Mouse (Mus musculus) forebrain, embryonic 10.5 days (tissue): ENCODE measurements at regions not wholly inside any gene's neighbourhood (a gene's known extent, or its start where the extent isn't known, plus 50 kb on each side); places are given as distances from the start of the nearest gene placed in this dataset.
A peak's percentile ranks its signal among the peaks of the same experiment; 100 is the strongest.

ENCODE experiments used
- DNase-seq: peaks from one replicate; pipeline ENCODE4 v3.0.0-alpha.2; 2017; ENCODE audit warnings: low spot score; ENCODE audit errors: extremely low spot score
- H3K27ac ChIP-seq: fragments of 300-500 bp; sonication (generic); 2 replicates; pipeline ENCODE4 v1.5.1; 2016; ENCODE audit warnings: mild to moderate bottlenecking
- H3K27me3 ChIP-seq: fragments of 300-500 bp; sonication (generic); 2 replicates; pipeline ENCODE4 v1.6.1; 2016; ENCODE audit warnings: mild to moderate bottlenecking; ENCODE audit not compliant: poor library complexity, severe bottlenecking
- H3K36me3 ChIP-seq: fragments of 300-500 bp; sonication (generic); replicated peaks from 2 replicates; pipeline ENCODE4 v1.6.1; 2016; ENCODE audit warnings: mild to moderate bottlenecking, moderate library complexity
- H3K4me1 ChIP-seq: fragments of 300-500 bp; sonication (generic); 2 replicates; pipeline ENCODE4 v1.6.1; 2016
- H3K4me3 ChIP-seq: fragments of 300-500 bp; sonication (generic); 2 replicates; pipeline ENCODE4 v1.5.1; 2016; ENCODE audit warnings: mild to moderate bottlenecking, moderate library complexity
- H3K9me3 ChIP-seq: fragments of 300-500 bp; sonication (generic); 2 replicates; pipeline ENCODE4 v1.6.1; 2016; ENCODE audit warnings: mild to moderate bottlenecking, moderate library complexity
- WGBS: fragments of 180-500 bp; shearing (Covaris S2); methylation state at CpG from one replicate; pipeline ENCODE4 v1.1.7; 2016; 5-methylcytosine and 5-hydroxymethylcytosine counted together

DNA sequence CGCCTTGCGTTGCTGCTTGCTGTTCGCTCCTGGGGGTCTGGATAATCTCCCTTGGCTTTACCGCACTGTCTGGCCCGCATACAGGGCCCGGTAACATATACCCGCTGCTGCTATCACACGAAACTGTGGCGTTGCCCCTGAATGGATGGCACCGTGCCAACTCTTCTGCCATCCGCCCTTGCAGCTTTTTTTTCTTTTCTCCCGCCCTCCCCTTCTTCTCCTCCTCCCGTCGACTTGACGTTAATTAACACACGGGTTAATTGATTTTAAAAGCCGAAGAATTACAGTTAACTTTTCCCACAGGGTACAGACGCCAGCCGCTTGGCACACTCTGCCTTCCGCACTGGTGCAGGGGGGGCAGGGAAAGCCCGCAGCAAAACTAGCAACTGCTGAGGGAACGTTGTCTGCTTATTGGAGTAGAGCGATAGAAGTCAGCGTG, 242.4 kb upstream of the Pmfbp1 start:
- peaks cover 52% of the 10 kb centered on the region for H3K4me1 ChIP-seq
- H3K27ac ChIP-seq: no peak overlapping the region
- no peak for DNase-seq
- no peaks in the 10 kb centered on the region for H3K36me3 ChIP-seq
- no peaks in the 10 kb centered on the region; the same call in 1 of the 2 replicates for H3K27me3 ChIP-seq
- no peak overlapping the region for H3K4me3 ChIP-seq
- 91% methylated on average over 24 of the region's 24 CpGs for WGBS
- H3K9me3 ChIP-seq: peaks cover 4% of the 10 kb centered on the region; the same call in 1 of the 2 replicates

- H3K9me3 ChIP-seq: peaks cover 4% of the 10 kb centered on the region; the same call in 1 of the 2 replicates
- 84% methylated on average over 4 of the region's 4 CpGs for WGBS
- no peak overlapping the region for H3K4me3 ChIP-seq
- no peaks in the 10 kb centered on the region for H3K27me3 ChIP-seq
- no peak for DNase-seq
- H3K4me1 ChIP-seq: peaks cover 46% of the 10 kb centered on the region
- no peaks in the 10 kb centered on the region for H3K36me3 ChIP-seq
- H3K27ac ChIP-seq: no peak overlapping the region
Observed at GRCm38 (mm10) chr8:109252404-109252803, 241.4 kb upstream of the Pmfbp1 start.

DNA sequence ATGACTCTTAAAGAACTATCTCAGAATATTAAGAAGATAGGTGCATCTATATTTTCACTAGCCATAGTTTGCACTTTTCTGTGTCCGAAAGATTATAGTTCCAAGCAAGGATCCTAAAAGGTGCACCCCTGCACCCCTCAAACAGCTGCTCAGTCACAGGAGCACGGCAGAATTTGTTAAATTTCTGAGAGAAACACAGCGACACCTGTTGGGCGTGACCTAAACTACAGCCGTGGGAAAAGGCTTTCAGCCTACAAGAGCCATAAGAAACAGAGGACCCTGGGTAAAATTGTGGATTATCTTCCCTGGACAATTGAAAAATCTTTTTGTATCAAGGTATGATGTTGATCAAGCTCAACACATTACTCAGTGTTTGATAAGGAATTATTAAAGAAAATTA, 214.7 kb upstream of the Pmfbp1 start:
- Histone ChIP-seq H3K9me3 (no peaks in the 10 kb centered on the region), H3K27me3 (no peaks in the 10 kb centered on the region), H3K4me1 (no peaks in the 10 kb centered on the region), H3K27ac (no peak overlapping the region), H3K36me3 (no peaks in the 10 kb centered on the region), H3K4me3 (no peak overlapping the region)
- DNase-seq: peak; percentile 46
- WGBS: 14% methylated on average over 5 of the region's 5 CpGs

- DNase-seq: no peak
- WGBS: 90% methylated on average over 2 of the region's 2 CpGs
- H3K27me3 ChIP-seq: no peaks in the 10 kb centered on the region
Observed at GRCm38 (mm10) chr8:109280540-109280939, 213.3 kb upstream of the Pmfbp1 start.

GRCm38 (mm10) chr8:109281598-109281997, 212.2 kb upstream of the Pmfbp1 start:
- H3K27me3 ChIP-seq: no peaks in the 10 kb centered on the region
- H3K9me3 ChIP-seq: no peaks in the 10 kb centered on the region
- H3K27ac ChIP-seq: no peak overlapping the region
- H3K4me3 ChIP-seq: no peak overlapping the region
- no peaks in the 10 kb centered on the region for H3K36me3 ChIP-seq
- 82% methylated on average over 10 of the region's 10 CpGs for WGBS
- DNase-seq: no peak
- H3K4me1 ChIP-seq: no peaks in the 10 kb centered on the region

More at GRCm38 (mm10) chr8:109280540-109280939, 213.3 kb upstream of the Pmfbp1 start:
- Histone ChIP-seq H3K36me3 (no peaks in the 10 kb centered on the region), H3K4me1 (no peaks in the 10 kb centered on the region), H3K27ac (no peak overlapping the region), H3K9me3 (no peaks in the 10 kb centered on the region), H3K4me3 (no peak overlapping the region)

- peaks cover 18% of the 10 kb centered on the region; the same call in 1 of the 2 replicates for H3K27me3 ChIP-seq
- no peak for DNase-seq
Observed at GRCm38 (mm10) chr8:109310670-109311386, 183.0 kb upstream of the Pmfbp1 start.

DNA sequence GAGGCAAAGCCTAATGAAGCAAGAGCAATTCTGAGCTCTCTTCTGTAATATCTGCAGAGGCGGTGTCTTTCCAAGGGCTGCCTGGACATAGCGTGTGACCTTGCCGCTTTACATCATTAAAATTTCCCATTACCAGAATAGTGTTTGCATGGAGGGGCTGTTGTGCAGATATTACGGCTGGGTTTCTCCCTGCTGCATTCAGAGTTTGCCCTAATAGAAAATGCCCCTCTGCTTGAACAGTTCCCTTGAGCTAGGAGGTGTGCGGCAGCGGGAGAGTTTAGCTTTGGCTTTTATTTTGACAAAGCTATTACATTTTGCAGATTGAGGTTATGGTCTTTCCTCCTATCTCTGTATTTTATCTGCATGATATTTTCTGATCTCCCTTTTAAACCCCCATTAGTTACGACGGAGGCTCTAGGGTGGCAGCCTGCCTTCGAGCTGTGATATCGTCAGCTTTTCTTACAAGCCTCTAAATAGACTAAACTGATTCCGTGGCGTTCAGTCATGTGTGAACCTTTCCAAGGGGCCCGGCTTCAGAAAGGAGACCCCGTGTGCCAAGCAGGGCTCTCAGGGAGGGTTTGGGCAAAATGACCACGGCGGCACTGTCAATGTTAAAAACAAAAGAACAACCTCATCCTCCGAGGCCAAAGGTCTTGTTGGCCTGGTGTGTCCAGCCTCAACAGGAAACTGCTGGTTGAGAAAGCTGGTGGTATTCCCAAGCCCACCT, 182.2 kb upstream of the Pmfbp1 start:
- H3K4me3 ChIP-seq: peak overlapping the region; percentile 17; the same call in 1 of the 2 replicates
- peak; percentile 27 for DNase-seq
- peak overlapping the region; percentile 82 for H3K27ac ChIP-seq
- no peaks in the 10 kb centered on the region for H3K9me3 ChIP-seq
- H3K4me1 ChIP-seq: peaks cover 53% of the 10 kb centered on the region
- WGBS: 33% methylated on average over 17 of the region's 17 CpGs
- no peaks in the 10 kb centered on the region for H3K36me3 ChIP-seq
- H3K27me3 ChIP-seq: peaks cover 20% of the 10 kb centered on the region; the same call in 1 of the 2 replicates

More at GRCm38 (mm10) chr8:109310670-109311386, 183.0 kb upstream of the Pmfbp1 start:
- WGBS: 58% methylated on average over 17 of the region's 17 CpGs
- Histone ChIP-seq H3K9me3 (no peaks in the 10 kb centered on the region), H3K4me3 (no peak overlapping the region; the same call in 1 of the 2 replicates), H3K36me3 (no peaks in the 10 kb centered on the region), H3K27ac (peak overlapping the region; percentile 82), H3K4me1 (peaks cover 53% of the 10 kb centered on the region)

DNA sequence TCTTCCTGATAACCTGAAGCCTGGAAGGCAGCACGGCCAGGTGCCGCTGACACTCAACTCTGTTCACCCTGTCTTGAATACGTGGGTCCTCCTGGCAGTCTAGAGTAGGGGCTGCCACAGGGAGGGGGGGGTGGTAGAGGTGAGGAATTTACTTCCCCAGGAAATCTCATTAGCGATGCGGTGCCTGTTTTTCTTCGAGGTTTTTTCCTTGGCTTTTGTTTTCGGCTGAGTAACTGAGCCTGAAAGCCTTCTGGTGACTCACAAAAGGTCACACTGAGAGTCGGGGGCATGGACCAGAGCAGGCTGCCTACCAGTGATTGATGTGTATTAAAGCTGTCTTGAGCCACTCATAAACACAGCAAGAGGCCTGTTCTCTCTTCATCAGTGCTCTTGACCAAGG, 181.1 kb upstream of the Pmfbp1 start:
- peaks cover 53% of the 10 kb centered on the region for H3K4me1 ChIP-seq

DNA sequence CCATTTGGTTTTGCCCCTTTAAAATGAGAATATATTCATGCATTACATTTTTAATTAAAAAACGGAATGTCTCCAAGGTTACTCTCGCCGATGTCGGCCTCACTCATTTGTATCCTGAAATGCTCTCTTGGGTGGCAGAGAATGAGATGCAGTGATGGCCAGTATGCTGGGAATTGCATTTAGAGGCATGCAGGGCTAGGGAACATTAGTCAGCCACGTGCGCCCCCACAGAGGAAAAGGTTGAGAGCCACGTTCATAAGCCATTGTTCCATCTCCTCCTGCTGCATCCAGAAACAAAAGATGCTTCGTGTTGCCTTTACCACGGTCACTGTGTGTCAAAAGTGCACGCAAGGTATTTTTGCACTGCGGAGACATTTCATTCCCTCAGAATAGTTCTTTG, 172.9 kb upstream of the Pmfbp1 start:
- 76% methylated on average over 11 of the region's 11 CpGs for WGBS
- DNase-seq: no peak
- H3K4me1 ChIP-seq: peaks cover 24% of the 10 kb centered on the region
- H3K4me3 ChIP-seq: no peak overlapping the region
- peaks cover under 1% of the 10 kb centered on the region; the same call in 1 of the 2 replicates for H3K27me3 ChIP-seq
- no peaks in the 10 kb centered on the region for H3K9me3 ChIP-seq
- H3K27ac ChIP-seq: no peak overlapping the region
- H3K36me3 ChIP-seq: no peaks in the 10 kb centered on the region

More for the DNA sequence above, 181.1 kb upstream of the Pmfbp1 start:
- WGBS: 5% methylated on average over 8 of the region's 8 CpGs
- H3K27ac ChIP-seq: peak overlapping the region; percentile 82
- peak overlapping the region; percentile 13; the same call in 1 of the 2 replicates for H3K4me3 ChIP-seq
- H3K27me3 ChIP-seq: peaks cover 20% of the 10 kb centered on the region; the same call in 1 of the 2 replicates
- peak; percentile 55 for DNase-seq
- H3K9me3 ChIP-seq: no peaks in the 10 kb centered on the region
- H3K36me3 ChIP-seq: no peaks in the 10 kb centered on the region

GRCm38 (mm10) chr8:109323351-109323750, 170.5 kb upstream of the Pmfbp1 start:
- Histone ChIP-seq H3K4me3 (no peak overlapping the region), H3K36me3 (no peaks in the 10 kb centered on the region), H3K27ac (no peak overlapping the region), H3K27me3 (no peaks in the 10 kb centered on the region), H3K9me3 (no peaks in the 10 kb centered on the region), H3K4me1 (peaks cover 24% of the 10 kb centered on the region)
- 89% methylated on average over 2 of the region's 2 CpGs for WGBS
- DNase-seq: no peak

DNA sequence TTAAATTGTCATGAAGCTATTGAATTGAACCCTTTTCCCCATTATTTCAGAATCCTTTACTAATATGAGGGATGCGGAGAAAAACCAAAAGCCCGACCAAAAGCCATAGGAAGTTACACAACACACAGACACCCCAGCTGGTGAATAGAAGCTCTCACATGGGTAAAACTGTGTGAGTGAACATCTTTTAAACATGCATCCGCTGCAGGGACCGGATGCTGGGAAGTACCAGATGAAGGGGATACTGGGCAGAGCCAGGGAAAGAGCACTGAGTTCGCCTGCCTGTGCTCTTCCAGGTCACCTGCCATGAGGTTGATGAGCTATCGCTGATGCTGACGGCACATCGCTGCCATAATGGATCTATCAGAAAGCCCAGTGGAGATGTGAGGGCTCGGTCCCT, 169.6 kb upstream of the Pmfbp1 start:
- Histone ChIP-seq H3K9me3 (no peaks in the 10 kb centered on the region), H3K36me3 (no peaks in the 10 kb centered on the region), H3K4me1 (peaks cover 17% of the 10 kb centered on the region), H3K27ac (no peak overlapping the region), H3K27me3 (no peaks in the 10 kb centered on the region), H3K4me3 (no peak overlapping the region)
- DNase-seq: no peak
- 88% methylated on average over 9 of the region's 9 CpGs for WGBS

DNA sequence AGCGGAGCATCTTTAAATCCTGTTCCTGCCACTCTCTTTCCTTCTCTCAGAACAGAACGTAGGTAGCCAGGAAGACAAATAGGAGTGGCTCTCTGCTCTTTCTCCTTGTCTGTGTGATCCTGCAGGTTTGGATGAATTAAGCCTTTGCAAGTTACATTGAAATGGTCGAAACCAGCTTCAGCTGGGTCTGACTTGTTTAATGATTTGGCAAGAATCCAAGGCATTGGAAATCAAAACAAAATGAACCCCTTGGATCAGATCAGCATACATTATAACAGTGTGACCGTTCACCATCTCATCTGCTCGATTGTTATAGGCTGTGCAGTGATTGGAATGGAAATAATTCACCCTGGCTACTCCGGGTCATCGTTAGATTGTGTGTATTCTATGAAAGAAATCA, 157.6 kb upstream of the Pmfbp1 start:
- WGBS: 83% methylated on average over 7 of the region's 7 CpGs

More for the DNA sequence above, 157.6 kb upstream of the Pmfbp1 start:
- no peak overlapping the region for H3K4me3 ChIP-seq
- H3K27ac ChIP-seq: no peak overlapping the region
- no peaks in the 10 kb centered on the region for H3K27me3 ChIP-seq
- H3K9me3 ChIP-seq: no peaks in the 10 kb centered on the region
- H3K4me1 ChIP-seq: peaks cover 33% of the 10 kb centered on the region
- no peak for DNase-seq
- H3K36me3 ChIP-seq: no peaks in the 10 kb centered on the region
